In the genomic region with DNA sequence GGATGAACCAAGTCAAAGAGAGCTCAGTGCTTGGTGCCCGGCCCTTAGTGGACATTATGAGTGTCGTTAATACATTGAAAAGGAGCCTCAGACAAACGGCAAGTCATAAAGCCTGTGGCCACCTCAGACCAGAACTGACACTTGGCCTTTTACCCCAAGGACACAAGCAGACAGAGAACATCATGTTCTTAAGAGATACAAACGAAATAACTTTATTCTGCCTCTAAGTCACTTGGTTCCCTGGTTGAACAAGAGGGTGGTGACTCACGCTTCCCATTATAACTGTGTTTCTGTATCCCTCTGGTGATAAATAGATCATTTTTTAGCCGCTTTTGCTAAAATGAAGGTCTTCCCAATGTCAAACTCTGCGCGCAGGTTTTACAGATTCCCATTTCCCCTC, we compare ENCODE assay signal across 21 mouse cellular contexts.
"Had no signal": no experiment of that assay in that cellular context is flagged by ENCODE, and none has a peak within 500 bp of the region (broad histone marks: within the 10 kb centered on the region; RNA-seq: fewer than 3 reads in every experiment).

No protein-coding gene starts in this region.

- H3K4me1 ChIP-seq: heart, embryonic 13.5 days; heart, embryonic 15.5 days; hindbrain, embryonic 10.5 days; hindbrain, embryonic 12.5 days; intestine, embryonic 15.5 days; limb, embryonic 12.5 days had no signal

- H3K36me3 ChIP-seq: heart, embryonic 13.5 days; heart, embryonic 15.5 days; hindbrain, embryonic 10.5 days; hindbrain, embryonic 12.5 days; intestine, embryonic 15.5 days; limb, embryonic 10.5 days; limb, embryonic 12.5 days had no signal

- H3K27ac ChIP-seq: gastrocnemius, adult 2 months; heart, adult 2 months; heart, embryonic 13.5 days; heart, embryonic 15.5 days; hindbrain, embryonic 10.5 days; hindbrain, embryonic 12.5 days; hindbrain, embryonic 14.5 days; intestine, embryonic 15.5 days; layer of hippocampus, adult 2 months; left cerebral cortex, adult 2 months; limb, embryonic 10.5 days; limb, embryonic 12.5 days had no signal

- DNase-seq: gastrocnemius, adult 2 months; gastrocnemius, postnatal 10 days; gastrocnemius, postnatal 25 days; heart, adult 2 months; heart, postnatal 14 days; heart, postnatal 36 days; kidney, adult 18-20 months; kidney, adult 8-10 months; kidney, postnatal 10 days; kidney, postnatal 4 days; liver had no signal

- H3K4me3 ChIP-seq: gastrocnemius, adult 2 months; heart, adult 2 months; heart, embryonic 13.5 days; heart, embryonic 15.5 days; hindbrain, embryonic 10.5 days; hindbrain, embryonic 12.5 days; intestine, embryonic 15.5 days; layer of hippocampus, adult 2 months; left cerebral cortex, adult 2 months; limb, embryonic 10.5 days; limb, embryonic 12.5 days had no signal

- H3K27me3 ChIP-seq: heart, embryonic 13.5 days; heart, embryonic 15.5 days; hindbrain, embryonic 12.5 days; intestine, embryonic 15.5 days; limb, embryonic 12.5 days had no signal
